Mouse (Mus musculus): Measurements from ENCODE around the gene Spats1.

DNA sequence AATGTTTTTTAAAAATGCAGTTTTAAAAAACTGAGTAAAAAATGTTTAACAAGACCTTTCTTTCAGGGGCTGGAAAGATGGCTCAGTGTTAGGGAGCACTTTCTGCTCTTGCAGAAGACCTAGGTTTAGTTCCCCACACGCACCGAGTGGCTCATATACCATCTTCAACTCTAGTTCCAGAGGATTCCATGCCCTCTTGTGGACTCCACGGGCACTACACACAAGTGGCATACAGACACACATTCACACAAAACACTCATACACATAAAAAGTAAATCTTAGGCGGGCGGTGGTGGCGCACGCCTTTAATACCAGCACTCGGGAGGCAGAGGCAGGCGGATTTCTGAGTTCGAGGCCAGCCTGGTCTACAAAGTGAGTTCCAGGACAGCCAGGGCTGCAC lies 68.9 kb downstream of the Spats1 start:
- TF ChIP-seq GATA1 (IDR thresholded peaks at IDR 0.05; ENCODE audit: low read length) (no peak), TAL1 (IDR thresholded peaks at IDR 0.05; ENCODE audit: low read length) (no peak)

Measured in erythroblast, embryonic 14.5 days (primary cell).